20 mouse cellular contexts compared by ENCODE assay signal in genomic region chr13:76157508-76157907, GRCm38 (mm10). TPM values are rescaled to one million over a fixed set of nuclear protein-coding genes. Genes with fewer than 3 reads are reported as not detected.
DNase-seq lines count a peak whose midpoint lies in the region; ATAC-seq lines count a peak whose summit lies in the region.
"Had no signal": no experiment of that assay in that cellular context is flagged by ENCODE, and none has a peak within 500 bp of the region (broad histone marks: within the 10 kb centered on the region; RNA-seq: fewer than 3 reads in every experiment).

No protein-coding gene starts in this region.

- peaks cover 6% of the 10 kb centered on the region; the same call in 1 of the 2 replicates for H3K36me3 ChIP-seq in midbrain, embryonic 11.5 days (ENCODE audit: control insufficient read depth, insufficient read depth, low read length)
- peaks cover 67% of the 10 kb centered on the region for H3K36me3 ChIP-seq in midbrain, embryonic 10.5 days

- no peaks in the 10 kb centered on the region for H3K9me3 ChIP-seq in midbrain, embryonic 11.5 days (ENCODE audit: control insufficient read depth, low read length)
- H3K9me3 ChIP-seq in midbrain, embryonic 10.5 days (replicated peaks): no peaks in the 10 kb centered on the region
- H3K9me3 ChIP-seq: embryonic facial prominence, embryonic 13.5 days; embryonic facial prominence, embryonic 15.5 days; forebrain, embryonic 10.5 days; forebrain, embryonic 12.5 days had no signal

- H3K27me3 ChIP-seq in midbrain, embryonic 11.5 days (ENCODE audit: control insufficient read depth, insufficient read depth, low read length): no peaks in the 10 kb centered on the region
- no peaks in the 10 kb centered on the region for H3K27me3 ChIP-seq in midbrain, embryonic 10.5 days (ENCODE audit: low read depth, poor library complexity, severe bottlenecking)
- H3K27me3 ChIP-seq: embryonic facial prominence, embryonic 13.5 days; embryonic facial prominence, embryonic 15.5 days; forebrain, embryonic 12.5 days had no signal

- no peak overlapping the region for H3K27ac ChIP-seq in midbrain, embryonic 11.5 days (ENCODE audit: low read depth, low read length)
- H3K27ac ChIP-seq in midbrain, embryonic 10.5 days (replicated peaks): no peak overlapping the region
- H3K27ac ChIP-seq: embryonic facial prominence, embryonic 13.5 days; embryonic facial prominence, embryonic 15.5 days; forebrain, embryonic 10.5 days; forebrain, embryonic 12.5 days had no signal

- H3K9ac ChIP-seq in midbrain, embryonic 11.5 days (ENCODE audit: low read length): no peak overlapping the region
- H3K9ac ChIP-seq: embryonic facial prominence, embryonic 13.5 days; embryonic facial prominence, embryonic 15.5 days; forebrain, embryonic 12.5 days had no signal

- H3K4me1 ChIP-seq in midbrain, embryonic 11.5 days (ENCODE audit: control insufficient read depth, insufficient read depth, low read length): no peaks in the 10 kb centered on the region
- no peaks in the 10 kb centered on the region; the same call in 1 of the 2 replicates for H3K4me1 ChIP-seq in midbrain, embryonic 10.5 days
- H3K4me1 ChIP-seq: embryonic facial prominence, embryonic 13.5 days; embryonic facial prominence, embryonic 15.5 days; forebrain, embryonic 10.5 days; forebrain, embryonic 12.5 days had no signal

- H3K4me2 ChIP-seq in midbrain, embryonic 11.5 days: no peak overlapping the region
- H3K4me2 ChIP-seq: embryonic facial prominence, embryonic 13.5 days; embryonic facial prominence, embryonic 15.5 days; forebrain, embryonic 12.5 days had no signal

- peak; percentile 60 for DNase-seq in midbrain, embryonic 11.5 days (ENCODE audit: low spot score, missing footprints)
- no peak for DNase-seq in midbrain, embryonic 10.5 days (ENCODE audit: low spot score)
- DNase-seq in MEL-GATA-1-ER (ENCODE audit: extremely low read depth, low read depth): peak; percentile 11
- DNase-seq in lung, postnatal 14 days: no peak
- DNase-seq in cerebellum, postnatal 25 days: no peak
- DNase-seq in testis, postnatal 14 days (ENCODE audit: low spot score): no peak
- DNase-seq: cerebellum, adult 11-12 months; cerebellum, adult 2 months; cerebellum, adult 9-10 months; cerebellum, postnatal 10 days; cerebellum, postnatal 36 days; embryo, embryonic 11 days had no signal

- no peak for ATAC-seq in midbrain, embryonic 11.5 days (ENCODE audit: low FRiP score)
- peak; percentile 54; the same call in 1 of the 2 replicates for ATAC-seq in megakaryocyte progenitor cell, adult 5-6 weeks (replicated peaks; ENCODE audit: poor library complexity)
- ATAC-seq: forebrain, embryonic 14.5 days; forebrain, embryonic 16.5 days had no signal

- H3K4me3 ChIP-seq in midbrain, embryonic 11.5 days (ENCODE audit: low read depth, low read length): no peak overlapping the region
- no peak overlapping the region for H3K4me3 ChIP-seq in midbrain, embryonic 10.5 days
- H3K4me3 ChIP-seq: embryonic facial prominence, embryonic 13.5 days; embryonic facial prominence, embryonic 15.5 days; erythroblast, embryonic 14.5 days; forebrain, embryonic 10.5 days; forebrain, embryonic 12.5 days had no signal

- 100% methylated on average over 1 of the region's 1 CpGs for WGBS in midbrain, embryonic 11.5 days
- 94% methylated on average over 1 of the region's 1 CpGs for WGBS in midbrain, embryonic 10.5 days

RNA-seq across cellular contexts. Expression of gene Ttc37, which starts 59.0 kb away (rescaled TPM):
- 14.1 and 17.1 TPM in 2 replicates for polyA plus RNA-seq in midbrain, embryonic 11.5 days (2014; fragmentation: Nextera tagmentation; extraction: Ambion mirVana)
- 11.9 and 12.3 TPM in 2 replicates for polyA plus RNA-seq in midbrain, embryonic 10.5 days (2016; fragmentation: Nextera tagmentation; extraction: Ambion mirVana)
- total RNA-seq in megakaryocyte progenitor cell, adult 5-6 weeks (2015): 26.1 and 33.4 TPM in 2 replicates
- 37.1 and 42.2 TPM in 2 replicates for total RNA-seq in megakaryocyte progenitor cell, adult 5-6 weeks (2017)

RNA-seq across cellular contexts. Expression of gene Arsk, which starts 59.0 kb away (rescaled TPM):
- 5.3 and 7.6 TPM in 2 replicates for polyA plus RNA-seq in midbrain, embryonic 11.5 days (2014; fragmentation: Nextera tagmentation; extraction: Ambion mirVana)
- 4.1 and 6.0 TPM in 2 replicates for polyA plus RNA-seq in midbrain, embryonic 10.5 days (2016; fragmentation: Nextera tagmentation; extraction: Ambion mirVana)
- 12.6 and 13.4 TPM in 2 replicates for total RNA-seq in megakaryocyte progenitor cell, adult 5-6 weeks (2015)
- total RNA-seq in megakaryocyte progenitor cell, adult 5-6 weeks (2017): 10.1 and 14.7 TPM in 2 replicates

Comparison
In these comparisons a context has a peak if more than half of its experiments do, and no peak if none do; other contexts are left out.
1. DNase-seq: peak in midbrain, embryonic 11.5 days (single experiment) and MEL-GATA-1-ER (single experiment); none in midbrain, embryonic 10.5 days (single experiment), lung, postnatal 14 days (single experiment), cerebellum, postnatal 25 days (0 of 2) and testis, postnatal 14 days (single experiment).